Mouse (Mus musculus): ENCODE data around the gene Gm17655. TPM values are rescaled to one million over a fixed set of nuclear protein-coding genes. Genes with fewer than 3 reads are reported as not detected.
"Not testable (repeated sequence)": the region's sequence is repeated elsewhere in the genome, so short reads cannot be mapped to it uniquely, and the experiment has no call there.

Gene Gm17655
- total RNA-seq, 2 experiments from 2014 or later: 4.7 to 5.9 TPM

GRCm38 (mm10) chr5:110086161-110086866 lies 14.0 kb upstream of the Gm17655 start:
- no peak for DNase-seq

- no peak for DNase-seq
These were observed 10.6 kb upstream of the Gm17655 start for GRCm38 (mm10) chr5:110082961-110083360.

GRCm38 (mm10) chr5:110057637-110058408 lies 14.5 kb downstream of the Gm17655 start:
- peak; percentile 88 to 90 for DNase-seq

GRCm38 (mm10) chr5:110023694-110024427 lies 48.5 kb downstream of the Gm17655 start:
- peak; percentile 20 to 45 for DNase-seq

- no peak for DNase-seq
These were observed 49.0 kb downstream of the Gm17655 start for GRCm38 (mm10) chr5:110023273-110023672.

DNA sequence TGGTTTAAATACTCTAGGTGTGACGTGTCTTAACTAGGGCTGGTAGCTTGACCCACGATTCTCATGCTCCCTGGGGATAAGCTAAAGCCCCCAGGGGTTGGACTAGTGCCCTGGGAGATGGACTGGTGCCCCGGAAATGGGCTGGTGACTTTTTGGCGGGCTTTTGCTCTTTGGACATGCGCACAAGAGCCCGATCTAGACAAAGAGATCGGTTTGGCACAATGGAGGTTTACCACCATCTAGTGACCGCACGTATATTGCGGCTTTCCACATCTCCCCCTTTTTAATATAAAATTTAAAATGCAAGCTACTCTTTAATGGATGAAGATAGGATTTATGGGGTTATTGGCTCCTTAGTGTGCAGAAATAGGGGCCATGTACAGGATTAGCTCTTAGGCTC lies 56.5 kb downstream of the Gm17655 start:
- DNase-seq: not testable (repeated sequence)

Other genes starting within 250 kb of the Gm17655 start
- gene Gm15446, start 149.1 kb downstream of the Gm17655 start, total RNA-seq (2021): 1 to 10 TPM; 8.4 to 9.3 TPM
- 10 to 100 TPM; 19.1 to 20.2 TPM for gene Zfp932, start 76.0 kb downstream of the Gm17655 start, total RNA-seq (2021)
- gene Gm35315, start 21.9 kb upstream of the Gm17655 start, total RNA-seq (2021): under 1 TPM; 0.10 to 0.49 TPM
- under 1 TPM in 1 of 2 experiments, not detected in 1; 0.10 TPM for gene Plcxd1, start 27.5 kb upstream of the Gm17655 start, total RNA-seq (2021)
- gene Gtpbp6, start 35.7 kb upstream of the Gm17655 start, total RNA-seq (2021): 10 to 100 TPM; 50.6 to 71.9 TPM
- gene Zfp605, start 37.6 kb upstream of the Gm17655 start, total RNA-seq (2021): 1 to 10 TPM; 6.5 to 6.9 TPM
- 10 to 100 TPM; 29.7 to 31.9 TPM for gene Chfr, start 63.3 kb upstream of the Gm17655 start, total RNA-seq (2021)
- 10 to 100 TPM; 42.5 to 43.2 TPM for gene Golga3, start 104.2 kb upstream of the Gm17655 start, total RNA-seq (2021)
- 10 to 100 TPM; 43.7 to 44.9 TPM for gene Ankle2, start 158.5 kb upstream of the Gm17655 start, total RNA-seq (2021)
- gene Pgam5, start 197.4 kb upstream of the Gm17655 start, total RNA-seq (2021): 10 to 100 TPM; 45.8 to 57.6 TPM
- 10 to 100 TPM; 10.6 to 12.0 TPM for gene Pxmp2, start 213.7 kb upstream of the Gm17655 start, total RNA-seq (2021)
- 1 to 10 TPM; 3.1 to 3.2 TPM for gene Pole, start 213.8 kb upstream of the Gm17655 start, total RNA-seq (2021)

All from adrenal gland, postnatal 36 days (tissue).